Mouse (Mus musculus) lung, embryonic 16.5 days (tissue): ENCODE data around the gene Camta1. TPM values are rescaled to one million over a fixed set of nuclear protein-coding genes. Genes with fewer than 3 reads are reported as not detected.

Experiments
- ATAC-seq: fragments of 200-750 bp; cut with Nextera tagmentation; 2 replicates; pipeline ENCODE4 v1.8.0; 2017; ENCODE audit warnings: low read depth, mild to moderate bottlenecking, moderate library complexity
- H3K27ac ChIP-seq: fragments of 300-500 bp; sonication (generic); 2 replicates; pipeline ENCODE4 v1.5.1; 2014; ENCODE audit warnings: mild to moderate bottlenecking, control low read depth, low read length
- H3K27me3 ChIP-seq: fragments of 300-500 bp; sonication (generic); 2 replicates; pipeline ENCODE4 v1.6.1; 2014; ENCODE audit warnings: low read depth, low read length, mixed read lengths; ENCODE audit not compliant: control insufficient read depth, insufficient read depth
- H3K36me3 ChIP-seq: fragments of 300-500 bp; sonication (generic); 2 replicates; pipeline ENCODE4 v1.6.1; 2014; ENCODE audit warnings: low read length; ENCODE audit not compliant: control insufficient read depth, insufficient read depth
- H3K4me1 ChIP-seq: fragments of 300-500 bp; sonication (generic); replicated peaks from 2 replicates; pipeline ENCODE4 v1.6.1; 2014; ENCODE audit warnings: low read length, mixed read lengths; ENCODE audit not compliant: control insufficient read depth, insufficient read depth
- H3K4me2 ChIP-seq: fragments of 300-500 bp; sonication (generic); 2 replicates; pipeline ENCODE4 v1.6.1; 2014; ENCODE audit warnings: low read depth, low read length, control low read depth
- H3K4me3 ChIP-seq: fragments of 300-500 bp; sonication (generic); 2 replicates; pipeline ENCODE4 v1.5.1; 2014; ENCODE audit warnings: mild to moderate bottlenecking, low read length, control low read depth
- H3K9ac ChIP-seq: fragments of 300-500 bp; sonication (generic); 2 replicates; pipeline ENCODE4 v1.6.1; 2014; ENCODE audit warnings: low read length, control low read depth
- H3K9me3 ChIP-seq: fragments of 300-500 bp; sonication (generic); 2 replicates; pipeline ENCODE4 v1.6.1; 2016; ENCODE audit warnings: low read length; ENCODE audit not compliant: control insufficient read depth
- WGBS: fragments of 180-500 bp; shearing (Covaris S2); extraction: QIAGEN DNeasy Blood & Tissue Kit; methylation state at CpG from one replicate; pipeline ENCODE4 v1.1.7; 2014; 5-methylcytosine and 5-hydroxymethylcytosine counted together
- polyA plus RNA-seq: library from polyadenylated mRNA; unstranded; fragments of >200 nt; fragmentation: Nextera tagmentation; extraction: Ambion mirVana; gene quantifications from 2 replicates; pipeline ENCODE4 v1.2.1, GENCODE M21; 2015

Gene Camta1
- polyA plus RNA-seq, 1 experiment from 2014 or later: 89.4 TPM

DNA sequence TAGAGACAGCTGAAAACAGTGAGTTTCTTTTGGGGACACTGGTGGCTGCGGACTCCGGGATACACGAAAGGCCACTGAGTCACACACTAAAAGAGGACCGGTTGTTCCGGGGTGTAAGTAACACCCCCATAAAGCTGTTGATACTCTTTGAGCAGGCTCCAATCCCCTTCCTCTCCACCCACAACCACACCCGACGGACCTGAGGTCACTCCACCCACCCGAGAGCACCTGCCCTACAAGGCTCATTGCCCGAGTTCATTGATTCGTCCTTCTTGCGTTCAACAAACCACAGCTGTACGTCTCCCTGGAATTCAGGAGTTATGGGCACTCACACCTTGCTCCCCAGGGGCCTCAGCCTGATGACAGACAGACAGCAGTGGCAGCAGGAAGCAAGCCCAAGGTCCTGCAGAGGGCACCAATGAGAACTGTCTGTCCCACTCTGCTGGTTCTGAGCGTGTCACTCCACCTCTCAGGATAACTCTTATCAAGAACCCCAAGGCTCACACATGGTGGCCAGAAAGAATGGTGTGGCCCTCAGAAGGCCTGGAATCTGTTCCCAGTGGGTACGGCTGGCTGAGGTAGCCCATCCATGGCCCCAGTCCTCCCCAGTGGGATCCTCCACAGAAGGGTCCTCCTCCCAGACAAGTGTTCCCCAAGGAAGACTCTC is 158.5 kb downstream of the Camta1 start:
- H3K36me3 ChIP-seq: no peaks in the 10 kb centered on the region
- H3K27me3 ChIP-seq: no peaks in the 10 kb centered on the region
- WGBS: 79% methylated on average over 14 of the region's 14 CpGs
- H3K9ac ChIP-seq: no peak overlapping the region
- H3K27ac ChIP-seq: no peak overlapping the region
- H3K4me1 ChIP-seq: no peaks in the 10 kb centered on the region
- H3K4me3 ChIP-seq: no peak overlapping the region
- H3K4me2 ChIP-seq: no peak overlapping the region
- H3K9me3 ChIP-seq: no peaks in the 10 kb centered on the region
- no peak for ATAC-seq

DNA sequence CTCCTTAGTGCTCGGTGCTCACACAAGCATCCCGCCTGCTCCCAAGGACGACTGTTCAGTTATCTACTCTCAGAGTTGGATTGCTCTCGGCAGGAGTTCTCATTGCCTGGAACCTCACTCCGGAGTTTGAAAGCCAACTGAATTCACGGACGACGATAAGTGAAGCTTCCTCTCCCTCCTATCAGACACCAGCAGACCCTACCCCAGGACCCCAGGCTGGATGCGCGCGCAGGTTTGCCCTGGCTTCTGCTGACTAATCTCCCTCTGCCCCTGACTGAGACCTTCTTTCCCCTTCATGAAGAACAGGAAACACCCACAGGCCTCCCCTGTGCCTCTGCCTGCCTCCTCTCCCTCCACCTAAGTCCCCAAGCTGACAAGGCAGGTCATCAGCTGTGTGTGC is 159.2 kb downstream of the Camta1 start:
- H3K9me3 ChIP-seq: no peaks in the 10 kb centered on the region
- no peak overlapping the region for H3K9ac ChIP-seq
- no peak overlapping the region for H3K4me3 ChIP-seq
- no peaks in the 10 kb centered on the region for H3K4me1 ChIP-seq
- 74% methylated on average over 11 of the region's 11 CpGs for WGBS
- H3K27ac ChIP-seq: no peak overlapping the region
- H3K27me3 ChIP-seq: no peaks in the 10 kb centered on the region
- H3K4me2 ChIP-seq: no peak overlapping the region
- no peak for ATAC-seq
- H3K36me3 ChIP-seq: no peaks in the 10 kb centered on the region

DNA sequence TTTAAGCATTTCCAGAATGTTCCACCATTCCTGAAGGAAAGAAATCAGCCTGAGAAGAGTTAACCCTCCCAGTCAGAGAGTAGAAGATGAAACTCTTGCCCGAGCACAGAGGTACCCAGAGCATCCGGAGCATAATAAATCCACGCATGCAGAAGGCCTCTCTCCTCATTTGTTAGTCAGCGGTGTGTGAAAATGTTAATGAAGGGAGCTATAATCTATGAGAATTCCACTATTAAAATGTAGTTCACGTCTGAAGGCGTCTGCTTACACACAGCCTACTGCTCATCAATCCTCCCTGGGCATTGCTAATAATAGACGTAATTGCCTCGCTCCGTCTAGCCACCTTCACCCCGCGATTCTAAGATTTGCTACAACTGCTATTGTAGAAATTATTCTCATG is 165.7 kb downstream of the Camta1 start:
- no peak overlapping the region for H3K27ac ChIP-seq
- no peak for ATAC-seq
- H3K9ac ChIP-seq: no peak overlapping the region
- H3K9me3 ChIP-seq: no peaks in the 10 kb centered on the region
- H3K4me3 ChIP-seq: no peak overlapping the region
- no peaks in the 10 kb centered on the region for H3K4me1 ChIP-seq
- no peaks in the 10 kb centered on the region for H3K36me3 ChIP-seq
- no peak overlapping the region for H3K4me2 ChIP-seq
- 80% methylated on average over 11 of the region's 11 CpGs for WGBS
- no peaks in the 10 kb centered on the region for H3K27me3 ChIP-seq

DNA sequence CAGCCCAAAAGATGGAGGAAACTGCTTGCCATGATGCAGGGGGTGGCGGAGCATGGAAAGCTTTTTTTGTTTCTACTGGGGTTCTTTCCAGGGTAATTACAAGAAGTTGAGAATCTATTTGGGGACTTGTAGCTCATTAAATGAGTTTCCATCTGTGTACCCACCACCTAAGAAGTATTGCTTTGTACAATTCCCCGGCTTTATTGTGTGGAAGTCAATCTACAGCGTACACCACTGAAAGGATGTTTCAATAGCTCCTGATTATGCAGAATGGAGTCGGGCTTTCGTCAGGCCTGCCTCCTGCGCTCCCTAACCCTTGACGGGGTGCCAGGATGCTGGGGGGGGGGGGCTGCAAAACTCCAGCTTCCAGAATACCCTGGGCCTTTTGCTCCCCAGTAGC is 167.1 kb downstream of the Camta1 start:
- H3K9me3 ChIP-seq: no peaks in the 10 kb centered on the region
- no peak overlapping the region for H3K9ac ChIP-seq
- no peak overlapping the region for H3K4me3 ChIP-seq
- 85% methylated on average over 7 of the region's 7 CpGs for WGBS
- H3K36me3 ChIP-seq: no peaks in the 10 kb centered on the region
- H3K27me3 ChIP-seq: no peaks in the 10 kb centered on the region
- no peak for ATAC-seq
- H3K4me2 ChIP-seq: no peak overlapping the region
- no peaks in the 10 kb centered on the region for H3K4me1 ChIP-seq
- H3K27ac ChIP-seq: no peak overlapping the region

DNA sequence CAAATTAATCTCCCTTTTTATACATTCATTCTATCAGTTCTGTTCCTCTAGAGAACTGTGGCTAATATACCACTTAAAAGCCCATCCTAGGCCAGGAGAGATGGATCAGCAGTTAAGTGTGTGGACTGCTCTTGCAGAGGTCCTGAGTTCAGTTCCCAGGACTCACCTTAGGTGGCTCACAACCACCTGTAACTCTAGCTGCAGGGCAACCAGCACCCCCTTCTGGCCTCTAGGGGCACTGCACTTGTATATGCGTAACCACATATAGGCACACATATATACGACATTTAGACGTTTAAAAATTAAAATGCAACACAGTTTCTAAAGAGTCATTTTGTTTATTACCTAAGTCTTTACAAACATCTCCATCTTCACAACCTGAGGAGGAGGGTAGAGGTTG is 167.6 kb downstream of the Camta1 start:
- no peak overlapping the region for H3K4me3 ChIP-seq
- no peaks in the 10 kb centered on the region for H3K36me3 ChIP-seq
- ATAC-seq: no peak
- no peaks in the 10 kb centered on the region for H3K27me3 ChIP-seq
- no peak overlapping the region for H3K4me2 ChIP-seq
- H3K27ac ChIP-seq: no peak overlapping the region
- H3K4me1 ChIP-seq: no peaks in the 10 kb centered on the region
- H3K9me3 ChIP-seq: no peaks in the 10 kb centered on the region
- H3K9ac ChIP-seq: no peak overlapping the region
- WGBS: 86% methylated on average over 3 of the region's 3 CpGs

DNA sequence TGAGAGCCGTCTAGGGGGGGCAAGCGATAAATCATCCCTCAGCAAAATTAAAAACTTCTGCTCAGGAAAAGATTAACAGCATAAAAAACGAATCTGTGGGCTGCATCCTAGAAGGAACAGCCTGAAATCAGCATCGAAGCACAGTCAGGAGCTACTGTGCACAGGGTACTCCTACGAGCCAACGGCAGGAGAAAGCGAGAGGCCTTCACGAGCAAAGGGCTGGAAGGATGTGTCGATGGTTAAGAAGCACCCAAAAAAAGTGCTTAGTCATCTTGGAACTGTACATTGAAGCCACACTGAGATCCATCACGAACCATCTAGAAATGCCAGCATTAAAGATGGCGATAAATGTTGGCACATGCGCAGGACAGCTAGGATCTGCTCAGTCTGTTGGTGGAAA is 171.6 kb downstream of the Camta1 start:
- 81% methylated on average over 12 of the region's 12 CpGs for WGBS
- Histone ChIP-seq H3K9me3 (no peaks in the 10 kb centered on the region), H3K9ac (no peak overlapping the region), H3K4me1 (no peaks in the 10 kb centered on the region), H3K27me3 (no peaks in the 10 kb centered on the region), H3K4me3 (no peak overlapping the region), H3K27ac (no peak overlapping the region), H3K4me2 (no peak overlapping the region), H3K36me3 (no peaks in the 10 kb centered on the region)
- no peak for ATAC-seq

DNA sequence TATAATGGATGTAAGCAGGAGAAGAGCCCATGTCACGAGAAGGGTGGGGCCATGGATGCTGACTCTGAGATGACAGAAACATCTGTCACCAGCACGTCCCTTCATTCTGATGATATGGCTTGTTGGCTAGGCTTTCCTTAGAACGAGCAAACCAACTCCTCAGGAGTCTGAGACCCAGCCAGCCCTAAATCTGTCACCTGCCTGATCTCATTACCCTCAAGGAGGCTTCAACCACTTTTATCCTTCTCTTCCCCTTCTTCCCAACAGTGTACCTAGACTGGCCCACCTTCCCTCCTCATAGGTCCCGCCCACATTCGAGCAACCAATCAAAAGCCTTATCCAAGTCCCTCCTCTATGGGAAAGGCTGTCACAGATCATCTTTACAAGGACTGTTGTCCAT is 173.5 kb downstream of the Camta1 start:
- no peaks in the 10 kb centered on the region for H3K27me3 ChIP-seq
- H3K4me1 ChIP-seq: no peaks in the 10 kb centered on the region
- no peaks in the 10 kb centered on the region for H3K36me3 ChIP-seq
- no peak overlapping the region for H3K4me2 ChIP-seq
- ATAC-seq: no peak
- WGBS: 79% methylated on average over 5 of the region's 5 CpGs
- H3K9ac ChIP-seq: no peak overlapping the region
- no peak overlapping the region for H3K4me3 ChIP-seq
- no peaks in the 10 kb centered on the region for H3K9me3 ChIP-seq
- H3K27ac ChIP-seq: no peak overlapping the region

DNA sequence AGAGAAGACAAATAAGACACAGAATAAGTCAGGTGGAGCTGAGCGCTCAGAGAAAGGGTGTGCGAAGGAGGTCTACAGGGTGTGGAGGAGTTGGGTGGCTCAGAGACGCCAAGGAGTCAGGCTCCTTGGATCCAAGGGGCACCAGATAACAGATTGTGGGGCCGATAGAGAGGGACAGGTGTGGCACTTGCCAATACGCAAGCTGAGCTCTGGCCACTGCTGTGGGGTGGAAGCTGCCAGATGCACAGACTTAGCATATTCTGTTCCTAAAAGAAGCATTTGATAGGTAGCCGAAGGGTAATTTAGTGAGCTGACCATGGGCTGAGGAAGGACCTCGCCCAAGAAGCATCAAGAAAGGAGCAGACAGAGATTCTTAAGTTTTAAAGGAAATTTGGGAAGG is 177.1 kb downstream of the Camta1 start:
- Histone ChIP-seq H3K4me3 (no peak overlapping the region), H3K27me3 (no peaks in the 10 kb centered on the region), H3K36me3 (no peaks in the 10 kb centered on the region), H3K4me1 (no peaks in the 10 kb centered on the region), H3K9ac (no peak overlapping the region), H3K9me3 (no peaks in the 10 kb centered on the region), H3K4me2 (no peak overlapping the region), H3K27ac (no peak overlapping the region)
- WGBS: 84% methylated on average over 7 of the region's 7 CpGs
- no peak for ATAC-seq

DNA sequence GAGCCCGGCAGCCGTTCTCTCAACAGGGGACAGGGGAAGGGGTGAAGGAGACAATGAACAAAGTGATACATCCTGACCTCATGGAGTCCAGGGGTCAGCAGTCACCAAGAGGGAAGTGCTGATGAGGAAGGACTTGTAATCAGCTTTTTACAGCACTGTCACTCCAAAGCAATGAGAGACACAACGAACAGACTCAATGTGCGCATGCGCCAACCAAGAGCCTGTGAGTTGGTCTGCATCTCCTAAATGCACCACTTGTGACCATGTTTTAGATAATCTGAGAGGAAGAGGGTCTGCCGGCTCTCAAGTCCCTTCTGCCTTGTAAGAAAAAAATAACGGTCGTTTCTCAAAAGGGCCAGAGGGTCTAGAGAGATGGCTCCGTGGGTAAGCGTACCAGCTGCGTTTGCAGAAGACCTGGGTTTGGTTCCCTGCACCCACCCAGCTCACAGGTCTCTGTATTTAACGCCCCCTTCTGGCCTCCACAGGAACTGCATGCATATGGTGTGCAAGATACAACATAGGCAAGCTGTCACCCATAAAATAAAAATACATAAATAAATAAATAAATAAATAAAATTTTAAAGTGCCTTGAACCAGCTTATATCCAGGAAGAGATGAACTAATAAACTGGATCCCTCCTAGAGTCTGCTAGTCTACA is 178.7 kb downstream of the Camta1 start:
- no peaks in the 10 kb centered on the region for H3K4me1 ChIP-seq
- no peak overlapping the region for H3K9ac ChIP-seq
- H3K4me3 ChIP-seq: no peak overlapping the region
- H3K27me3 ChIP-seq: no peaks in the 10 kb centered on the region
- no peaks in the 10 kb centered on the region for H3K36me3 ChIP-seq
- no peak overlapping the region for H3K27ac ChIP-seq
- no peak for ATAC-seq
- 75% methylated on average over 12 of the region's 12 CpGs for WGBS
- H3K4me2 ChIP-seq: no peak overlapping the region
- H3K9me3 ChIP-seq: peaks cover 3% of the 10 kb centered on the region; the same call in 1 of the 2 replicates
